Mouse (Mus musculus) adrenal gland, adult 8-10 months (tissue): ENCODE results near the gene Stat5a. TPM values are rescaled to one million over a fixed set of nuclear protein-coding genes. Genes with fewer than 3 reads are reported as not detected.
A peak's percentile ranks its signal among the peaks of the same experiment; 100 is the strongest.

ENCODE experiments used
- DNase-seq: peaks from one replicate; pipeline ENCODE4 v3.0.0; 2022
- total RNA-seq, 4 experiments: library from RNA; stranded (reverse); gene quantifications; 2 replicates each; pipeline ENCODE4 v1.2.4; 2022

The Stat5a gene
- total RNA-seq, 4 experiments from 2014 or later, result 30.6 to 60.4 (median 41.2) TPM

DNA sequence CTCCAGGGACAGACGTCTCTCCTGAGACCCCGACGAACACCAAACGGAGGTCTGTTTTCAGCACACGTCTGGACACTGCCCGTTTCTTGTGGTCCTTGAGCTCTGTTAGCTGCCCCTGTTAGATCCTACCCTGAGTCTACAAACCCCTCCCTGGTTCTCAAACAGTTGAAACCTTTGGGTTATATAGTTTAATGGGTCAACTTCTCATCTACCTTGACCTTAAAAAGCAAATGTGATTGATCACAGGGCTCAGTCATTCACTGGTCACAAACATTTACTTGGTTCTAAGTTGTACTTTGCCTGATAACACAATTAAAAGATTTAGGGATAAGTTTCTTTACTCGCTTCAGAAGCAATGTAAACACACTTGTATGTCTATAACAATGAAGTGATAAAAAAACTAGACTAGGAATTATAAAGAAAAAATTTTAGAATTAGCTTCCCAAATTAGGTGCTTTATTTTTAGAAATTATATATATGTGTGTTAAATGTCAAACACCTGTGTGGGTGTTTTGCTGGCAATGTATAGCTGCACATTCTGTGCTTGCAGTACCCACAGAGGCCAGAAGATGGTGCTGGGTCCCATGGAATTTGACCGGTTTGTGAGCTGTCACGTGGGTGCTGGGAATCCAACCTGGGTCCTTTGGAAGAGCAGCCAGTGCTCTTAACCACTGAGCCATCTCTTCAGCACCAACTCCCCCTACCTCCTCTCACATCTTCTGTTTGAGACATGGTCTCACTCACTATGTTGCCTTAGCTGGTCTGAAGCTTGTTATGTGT lies 22.0 kb upstream of the Stat5a start:
- no peak for DNase-seq

DNA sequence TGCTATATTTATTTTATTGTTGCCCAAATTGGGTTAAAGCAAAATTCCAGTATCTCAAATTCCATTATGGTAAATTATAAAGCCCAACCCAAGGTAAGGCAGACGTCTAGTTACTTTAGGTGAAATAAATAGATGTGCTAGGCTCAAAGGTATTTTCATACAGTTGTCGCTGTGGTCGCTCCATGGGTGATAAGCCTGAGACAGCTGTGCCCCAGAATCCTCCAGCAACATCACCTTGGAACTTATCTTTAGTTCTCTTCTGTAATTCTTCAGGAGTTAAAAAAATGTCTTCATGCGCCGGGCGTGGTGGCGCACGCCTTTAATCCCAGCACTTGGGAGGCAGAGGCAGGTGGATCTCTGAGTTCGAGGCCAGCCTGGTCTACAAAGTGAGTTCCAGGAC lies 20.3 kb upstream of the Stat5a start:
- no peak for DNase-seq

DNA sequence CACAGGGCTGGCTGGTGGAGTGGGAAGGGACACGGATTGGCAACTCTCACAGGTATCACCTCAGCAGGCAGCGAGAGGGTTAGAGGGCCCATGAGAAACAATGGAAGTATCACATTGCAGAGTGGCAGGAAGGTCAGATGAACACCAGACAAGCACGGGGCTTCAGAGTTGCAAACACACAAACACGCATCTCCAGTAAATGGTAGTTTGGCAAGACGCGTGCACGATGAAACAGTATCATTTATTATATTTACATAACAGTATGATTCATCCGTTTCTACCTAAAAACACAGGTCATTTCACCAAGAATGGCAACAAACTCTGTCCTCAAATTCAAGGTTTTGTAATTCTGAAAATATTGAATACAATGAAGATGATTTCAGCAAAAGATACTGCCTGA lies 19.6 kb upstream of the Stat5a start:
- no peak for DNase-seq

DNA sequence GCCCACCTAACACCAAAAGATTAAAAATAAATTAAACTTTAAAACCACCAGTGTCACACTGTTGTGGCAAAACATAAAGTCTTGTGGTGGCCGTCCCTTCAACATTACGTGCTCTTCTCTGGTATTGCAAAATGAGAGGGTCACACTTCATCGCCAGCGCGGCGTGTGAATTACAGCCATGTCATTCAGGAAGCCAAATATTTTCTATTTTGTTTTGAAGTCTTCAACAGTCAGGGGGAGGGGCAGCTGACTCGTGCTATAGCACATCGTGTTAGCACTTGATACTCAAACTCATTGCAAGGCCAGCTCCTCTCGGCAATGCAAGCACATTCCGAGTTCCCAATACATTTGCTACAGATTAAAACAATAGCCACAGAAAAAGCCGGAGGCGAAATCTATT lies 18.3 kb upstream of the Stat5a start:
- no peak for DNase-seq

DNA sequence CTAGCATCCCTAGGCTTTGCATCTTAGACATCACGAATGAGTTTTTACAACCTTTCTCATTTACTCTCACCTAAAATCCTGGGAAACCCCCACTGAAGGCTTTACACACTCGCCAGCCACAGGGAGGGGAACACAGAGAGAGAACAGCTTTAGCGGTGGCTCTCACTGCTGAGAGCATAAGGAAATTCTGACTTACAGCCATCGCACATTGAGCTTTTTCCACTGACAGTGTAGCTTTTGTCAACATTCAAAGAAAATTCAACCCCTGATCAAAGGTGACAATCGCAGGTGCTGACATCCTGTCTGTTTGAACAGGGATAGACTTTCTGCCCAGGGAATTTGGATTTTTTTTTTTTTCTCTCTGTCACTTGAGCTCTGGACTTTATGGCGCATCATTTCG lies 17.1 kb upstream of the Stat5a start:
- no peak for DNase-seq

DNA sequence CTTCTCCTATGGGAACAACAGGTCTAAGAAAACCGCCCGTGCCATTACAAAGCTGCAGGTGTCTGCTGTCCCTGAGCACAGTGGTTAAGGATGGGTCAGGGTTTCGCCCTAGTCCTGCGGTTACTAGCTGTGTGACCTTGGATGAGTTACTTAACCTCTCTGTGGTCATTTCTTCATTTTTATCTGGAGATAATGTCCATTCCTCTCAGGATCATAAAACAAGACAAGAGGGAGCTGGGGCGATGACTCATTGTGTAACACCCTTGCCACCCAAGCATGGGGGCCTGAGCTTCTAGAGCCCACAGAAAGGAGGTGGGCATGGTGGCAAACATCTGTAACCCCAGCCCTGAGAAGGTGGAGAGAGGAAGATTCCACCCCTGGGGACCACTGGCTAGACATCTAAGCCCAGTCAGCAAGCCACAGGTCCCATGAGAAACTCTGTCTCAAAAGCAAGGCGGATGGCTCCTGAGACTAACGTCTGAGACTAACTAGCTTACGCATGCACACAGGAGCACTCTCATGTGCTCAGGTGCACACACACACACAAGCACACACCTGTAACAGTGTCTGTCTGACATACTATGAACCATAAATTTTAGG lies 16.0 kb upstream of the Stat5a start:
- no peak for DNase-seq

DNA sequence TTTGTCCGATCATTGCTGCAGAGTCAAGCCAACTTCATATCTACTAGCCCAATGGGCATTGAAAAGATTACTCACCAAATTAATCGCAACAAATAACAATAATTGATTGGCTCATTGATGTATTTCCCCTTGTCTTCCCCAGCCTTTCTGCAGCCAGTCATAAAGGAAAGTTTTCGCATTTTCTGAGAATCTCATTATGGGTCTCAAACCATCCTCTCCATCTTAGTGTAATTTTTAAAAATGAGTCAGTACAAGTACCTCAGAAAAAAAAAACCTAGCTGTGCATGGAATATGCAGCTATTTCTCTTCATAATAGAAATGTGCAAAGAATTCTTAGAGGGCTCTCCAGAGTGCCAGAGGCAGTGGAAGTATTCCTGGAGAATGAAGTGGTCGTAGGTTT lies 15.0 kb upstream of the Stat5a start:
- no peak for DNase-seq

DNA sequence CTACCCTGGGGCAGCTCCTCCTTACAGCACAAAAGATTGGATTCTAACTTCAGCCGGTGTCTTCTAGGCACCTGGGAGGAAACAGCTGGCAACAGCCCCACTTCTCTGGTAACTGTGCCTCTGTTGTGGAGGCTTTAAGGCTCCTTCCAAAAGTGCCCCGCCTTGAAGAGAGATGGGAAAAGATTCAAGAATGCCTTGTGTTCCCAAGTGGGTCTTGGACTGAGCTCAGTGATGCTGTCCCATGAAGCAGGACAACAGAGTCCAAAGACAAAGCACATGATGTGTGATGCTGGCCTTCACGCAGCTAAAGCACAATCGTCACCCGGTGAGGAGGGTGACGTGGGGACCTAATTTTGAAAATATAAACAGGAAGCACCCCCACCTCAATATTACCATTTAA lies 13.4 kb upstream of the Stat5a start:
- no peak for DNase-seq

DNA sequence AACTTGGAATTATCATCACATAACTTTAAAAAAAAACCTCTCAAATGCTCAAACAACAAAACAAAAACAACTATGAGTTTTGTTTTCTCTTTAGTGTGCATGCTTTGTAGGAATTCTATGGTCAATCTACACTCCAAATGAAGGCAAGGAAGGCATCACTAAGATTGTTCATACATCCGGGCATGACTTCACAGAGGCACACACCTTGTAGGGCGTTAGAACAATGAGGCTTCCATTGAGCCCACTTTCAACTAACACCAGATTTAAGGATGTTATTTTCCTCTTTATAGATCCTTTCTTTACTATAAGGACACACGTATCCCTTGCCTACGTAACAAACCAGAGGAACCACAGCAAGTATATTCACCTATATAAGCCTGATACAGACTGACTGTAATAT lies 11.6 kb upstream of the Stat5a start:
- no peak for DNase-seq

DNA sequence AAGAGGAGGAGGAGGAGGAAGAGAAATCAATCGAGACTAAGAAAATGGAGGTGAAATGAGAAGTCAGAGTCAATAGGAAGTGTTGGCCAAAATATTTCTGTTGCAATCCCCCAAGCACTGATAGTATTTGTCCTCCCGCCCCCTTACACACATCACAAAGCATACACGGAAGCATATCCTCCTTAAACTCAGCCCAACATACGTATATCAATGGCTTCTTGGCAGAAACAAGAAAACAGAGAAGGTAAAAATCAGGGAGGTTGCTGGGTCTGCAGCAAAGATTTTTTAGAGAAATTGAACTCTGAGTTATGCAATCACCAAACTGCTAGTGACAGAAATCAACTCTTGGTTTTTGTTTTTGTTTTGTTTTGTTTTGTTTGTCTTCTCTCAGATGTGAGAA lies 11.1 kb upstream of the Stat5a start:
- no peak for DNase-seq

DNA sequence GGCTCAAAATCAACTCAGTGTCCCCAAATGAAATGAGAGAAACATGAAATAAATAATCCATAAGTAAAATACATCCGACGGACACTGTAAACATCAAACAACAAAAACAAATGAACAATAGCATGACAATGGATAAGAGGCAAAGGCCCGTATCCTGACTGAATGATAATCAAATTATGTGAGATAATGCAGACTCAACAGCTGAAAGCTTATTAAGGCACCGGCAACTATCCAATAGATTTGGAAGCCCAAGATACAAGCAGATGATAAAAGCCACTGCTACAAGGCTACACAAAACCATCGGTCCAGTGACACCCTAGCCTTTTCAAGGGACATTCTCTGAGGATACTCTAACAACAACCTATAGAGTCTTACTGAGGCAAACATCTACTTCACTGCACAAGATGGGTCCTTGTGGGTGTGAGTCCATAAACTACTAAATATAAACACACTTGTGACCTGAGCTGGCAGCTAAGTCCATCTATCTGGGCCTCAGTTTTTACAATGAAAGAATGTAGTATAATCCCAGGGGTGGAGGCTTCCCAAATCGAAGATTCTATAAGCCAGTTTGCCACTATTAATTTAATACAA lies 10.3 kb upstream of the Stat5a start:
- no peak for DNase-seq

DNA sequence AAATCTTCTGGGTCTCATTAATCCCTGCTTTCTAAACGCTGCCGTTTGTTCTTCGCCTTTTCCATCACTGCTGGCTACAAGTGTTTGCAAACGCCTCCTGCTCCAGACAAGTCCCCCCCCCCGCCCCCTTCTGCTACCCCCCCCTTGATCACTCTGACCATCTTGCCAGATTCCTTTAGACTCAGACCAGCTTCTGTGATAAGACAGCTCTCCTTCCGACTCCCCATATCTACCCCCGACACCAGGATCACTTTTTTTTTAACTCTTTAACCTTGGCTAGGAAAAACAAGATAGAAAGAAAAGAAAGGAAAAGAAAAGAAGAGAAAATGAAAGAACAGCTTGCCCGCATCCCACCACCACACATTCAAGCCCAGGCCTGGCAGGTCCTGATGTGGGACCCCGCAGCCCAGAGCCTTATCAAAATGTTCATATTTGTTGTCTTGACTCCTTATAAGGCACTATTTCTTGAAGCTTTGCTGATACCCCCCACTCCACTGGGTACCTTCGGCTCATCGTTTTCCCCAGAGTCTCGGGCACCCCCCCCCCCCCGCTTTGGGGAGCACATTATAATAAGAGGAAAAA lies 9.6 kb upstream of the Stat5a start:
- no peak for DNase-seq

DNA sequence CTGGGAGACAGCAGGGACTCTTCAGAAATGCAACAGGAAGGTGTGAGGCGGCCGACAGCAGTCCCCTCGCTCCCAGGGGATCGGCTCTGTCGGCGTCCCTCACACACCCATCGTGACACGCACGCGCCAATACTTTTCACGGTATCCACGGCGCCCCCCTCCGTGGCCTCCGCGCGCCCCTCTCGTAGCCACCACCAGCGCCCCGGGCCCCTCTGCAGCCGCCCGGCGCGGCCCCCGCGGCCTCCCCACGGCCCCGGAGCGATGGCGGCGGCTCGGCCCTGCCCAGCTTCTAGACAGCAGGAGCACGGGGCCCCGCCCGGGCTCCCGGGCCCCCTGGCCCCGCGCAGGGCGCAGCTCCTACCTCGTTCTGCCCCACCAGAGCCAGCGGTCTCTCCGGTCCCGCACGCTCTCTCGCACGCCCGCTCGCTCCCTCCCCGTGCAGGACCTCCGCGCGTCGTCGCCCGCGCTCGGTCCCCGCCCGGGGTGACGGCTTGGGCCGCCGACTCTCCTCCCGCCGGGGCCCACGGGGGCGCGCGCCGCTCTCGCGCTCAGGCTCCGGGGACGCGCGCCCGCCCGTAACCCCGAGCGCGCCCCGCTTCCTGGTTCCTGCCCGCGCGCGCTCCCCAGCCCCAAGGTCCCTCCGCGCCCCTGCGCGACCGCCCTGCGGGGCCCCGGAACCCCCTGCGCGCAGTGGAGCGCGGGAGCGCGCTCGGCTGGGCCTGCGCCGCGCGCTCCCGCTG lies 8.9 kb upstream of the Stat5a start, which contains the start of gene Stat5b:
Stat5b (minus strand) TSS at position 687 of the 740 bp plus-strand sequence.
- peak; percentile 56 for DNase-seq

DNA sequence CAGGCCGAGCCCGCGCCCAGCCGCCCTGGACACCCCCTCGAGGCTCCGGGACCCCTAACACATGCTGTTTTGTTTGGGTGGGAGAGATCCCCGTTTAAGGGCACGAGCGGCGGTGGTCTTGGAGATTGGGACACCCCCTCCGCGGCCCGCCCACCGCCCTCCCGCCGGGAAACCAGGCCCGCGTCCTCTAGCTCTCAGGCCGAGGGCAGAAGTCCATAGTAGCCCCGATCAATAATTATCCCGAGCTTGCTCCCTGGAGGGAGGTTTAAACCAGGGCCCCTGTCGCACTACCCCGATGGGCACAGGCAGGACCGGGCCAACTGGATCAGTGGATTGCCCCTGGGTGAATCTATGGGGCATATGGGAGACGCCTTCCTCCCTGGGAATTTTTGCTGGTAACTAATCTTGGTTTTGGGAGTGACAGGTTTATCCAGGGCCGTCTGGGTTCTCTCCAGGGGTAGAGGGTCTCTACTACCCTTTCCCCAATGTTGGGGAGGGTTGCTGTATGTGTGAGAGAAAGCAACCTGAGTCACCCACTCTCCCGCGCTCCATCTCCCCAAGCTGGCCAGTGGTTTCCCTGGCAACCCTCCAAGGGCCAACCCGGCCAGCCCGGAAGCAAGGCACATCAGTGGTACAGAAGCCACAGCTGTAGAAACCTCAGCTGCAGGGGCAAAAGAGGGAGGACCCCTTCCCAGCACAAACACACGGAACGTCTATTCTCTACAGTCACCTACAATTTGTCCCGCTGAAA lies 8.2 kb upstream of the Stat5a start:
- DNase-seq, result peak; percentile 59

DNA sequence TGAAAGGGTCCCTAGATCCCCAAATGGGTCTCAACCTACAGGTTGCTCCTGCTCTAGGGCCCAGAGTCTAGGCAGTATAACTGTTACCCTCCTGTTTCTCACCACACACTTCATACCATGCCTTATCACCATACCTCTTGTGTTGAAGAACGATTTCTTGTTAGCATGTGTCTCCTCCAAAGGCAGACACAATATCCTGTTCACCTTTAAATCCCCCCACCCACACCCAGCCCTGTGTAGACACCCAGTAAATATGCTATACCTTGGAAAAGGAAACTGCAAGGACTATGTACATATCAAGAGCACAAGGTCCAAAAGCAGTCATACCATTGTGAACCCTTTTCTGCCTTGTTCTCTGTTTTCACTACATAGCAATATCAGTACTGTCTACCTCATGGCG lies 7.1 kb upstream of the Stat5a start:
- DNase-seq, result no peak

DNA sequence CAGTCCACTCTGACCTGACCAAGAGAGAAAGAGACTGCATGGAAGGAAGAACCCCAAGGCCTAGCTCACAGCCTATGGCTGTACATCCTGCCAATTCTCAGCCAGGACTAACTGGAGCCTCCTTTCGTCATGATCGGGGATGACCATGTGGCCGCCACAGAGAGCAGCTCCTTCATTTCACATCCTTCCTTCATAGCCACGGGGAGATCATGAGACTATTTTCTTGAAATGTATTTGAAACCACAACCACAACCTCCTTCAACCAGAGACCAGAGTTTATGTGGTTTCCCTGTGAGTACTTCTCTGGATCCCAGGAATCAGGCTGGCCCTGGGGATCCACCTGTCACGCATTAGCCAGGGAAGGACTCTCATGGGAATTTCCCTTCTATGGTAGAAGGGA lies 6.1 kb upstream of the Stat5a start:
- DNase-seq, result no peak

DNA sequence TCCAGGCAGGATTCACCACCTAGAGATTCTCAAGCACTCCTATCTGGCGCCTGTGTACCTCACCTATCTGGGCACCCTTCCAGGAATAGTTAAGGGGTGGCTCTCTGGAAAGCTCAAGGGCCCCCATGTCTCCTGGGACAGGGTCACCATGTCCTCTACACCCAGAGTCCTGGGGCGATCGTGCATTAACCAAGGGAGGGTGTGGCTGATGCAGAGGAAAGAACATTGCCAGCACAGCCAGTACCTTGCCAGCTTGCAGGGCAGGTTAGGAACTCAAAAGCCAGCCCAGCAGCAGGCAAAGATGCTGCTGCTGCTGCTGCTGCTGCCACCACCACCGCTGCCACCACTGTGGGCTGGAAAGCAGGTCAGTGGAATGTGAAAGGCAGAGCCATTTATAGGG lies 4.9 kb upstream of the Stat5a start:
- no peak for DNase-seq

DNA sequence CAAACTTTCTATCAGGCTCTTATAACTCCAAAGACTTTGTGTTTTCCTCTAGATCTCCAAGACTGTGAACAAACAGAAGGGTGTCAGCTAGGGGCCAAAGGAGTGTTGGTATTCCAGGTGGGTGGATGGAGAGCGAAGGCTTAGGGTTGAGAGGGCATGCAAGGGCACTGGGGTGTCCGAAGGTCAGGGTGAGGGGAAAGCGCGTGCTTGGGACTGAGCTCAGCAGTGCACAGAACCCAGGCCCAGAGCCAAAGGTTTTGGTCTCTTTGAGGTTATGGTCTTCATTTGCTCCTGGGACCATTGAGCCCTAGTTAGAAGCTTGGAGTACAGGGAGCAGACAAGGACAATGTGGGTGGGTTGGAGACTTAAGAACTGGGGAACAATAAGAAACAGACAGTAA lies 4.0 kb upstream of the Stat5a start:
- DNase-seq, result no peak

DNA sequence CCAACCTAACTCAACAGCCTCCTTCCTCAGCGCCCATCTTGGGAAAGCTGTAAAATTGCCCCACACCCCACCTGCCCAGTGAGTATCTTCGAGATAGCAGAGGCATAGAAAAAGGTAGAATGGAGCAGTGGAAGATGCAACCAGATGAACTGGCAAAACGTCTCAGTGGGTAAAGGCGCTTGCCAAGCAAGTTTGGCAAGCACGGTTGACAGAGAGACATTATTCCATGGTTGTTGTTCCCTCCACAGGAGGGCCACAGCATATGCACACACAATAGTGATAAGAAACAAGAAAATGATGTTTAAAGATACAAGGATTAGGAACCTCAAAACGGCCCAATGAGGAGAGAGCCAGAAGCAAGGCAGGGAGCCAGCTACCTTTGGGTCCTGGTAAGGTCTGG lies 1.2 kb upstream of the Stat5a start:
- DNase-seq, result no peak

DNA sequence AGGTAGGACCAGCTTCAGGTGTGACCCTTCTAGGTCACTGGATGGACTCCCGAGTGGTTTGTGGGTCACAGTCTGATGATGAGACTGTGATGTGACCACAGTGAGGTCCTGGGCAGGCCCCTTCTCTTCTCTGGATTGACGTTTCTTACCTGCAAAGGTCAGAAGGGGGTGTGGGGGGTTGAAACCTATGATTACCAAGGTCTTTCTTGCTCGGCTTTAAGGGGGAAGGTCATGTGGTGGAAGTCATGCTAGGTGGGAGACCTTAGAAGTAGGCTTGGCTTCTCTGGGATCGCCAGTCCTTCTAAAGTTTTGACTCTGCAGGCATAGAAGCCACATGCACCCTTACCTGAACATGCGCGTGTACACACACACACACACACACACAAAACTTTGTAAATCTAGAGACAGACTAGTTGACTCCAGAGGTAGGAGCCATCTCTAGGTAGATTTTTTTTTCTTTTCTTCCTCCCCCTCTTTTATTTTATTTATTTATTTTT lies 476 bp downstream of the Stat5a start:
- no peak for DNase-seq

DNA sequence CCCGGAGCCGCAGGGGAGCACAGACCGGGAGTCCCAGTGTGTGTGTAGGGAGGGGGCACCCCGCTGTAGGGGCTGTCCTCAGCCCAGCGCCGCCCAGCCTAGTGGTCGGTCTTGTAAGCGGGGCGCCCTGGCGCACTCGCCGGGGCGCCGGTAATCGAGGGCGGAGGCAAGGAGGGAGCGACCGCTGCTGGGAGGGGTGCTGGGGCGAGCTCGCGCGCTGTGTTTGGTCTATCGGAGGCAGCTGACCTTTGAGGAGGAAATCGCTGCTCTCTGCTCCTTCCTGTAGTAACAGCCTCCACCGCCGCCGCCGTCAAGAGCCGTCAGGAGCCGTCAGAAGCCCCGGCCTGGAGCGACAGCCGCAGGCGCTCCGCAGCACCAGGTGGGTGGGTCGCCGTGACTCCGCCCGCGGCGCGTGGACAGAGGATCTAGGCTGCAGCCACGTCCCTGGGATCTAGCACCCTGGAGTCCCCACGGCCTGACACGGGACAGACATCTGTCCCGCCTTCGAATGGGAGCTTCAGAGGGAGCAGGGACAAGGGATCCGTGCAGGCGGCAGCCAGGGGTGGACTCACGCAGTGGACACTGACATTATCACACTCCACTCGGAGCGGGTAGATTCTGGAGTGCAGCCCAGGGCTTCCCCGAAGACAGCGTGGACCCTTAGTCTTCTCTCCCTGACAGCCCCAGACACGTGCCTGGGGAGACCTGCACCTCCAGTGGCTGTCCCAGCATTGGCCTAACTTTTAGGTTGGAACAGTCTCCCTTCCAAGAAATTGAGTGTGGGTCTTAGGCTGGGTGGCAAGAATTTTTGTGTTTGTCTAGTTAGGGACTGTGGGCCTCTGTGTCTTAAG lies 1.3 kb downstream of the Stat5a start:
- DNase-seq, result peak; percentile 85
